Mouse (Mus musculus) limb, embryonic 12.5 days (tissue): ENCODE results near the gene Ap3b1. TPM values are rescaled to one million over a fixed set of nuclear protein-coding genes. Genes with fewer than 3 reads are reported as not detected.

ENCODE experiments used
- ATAC-seq: fragments of 200-750 bp; cut with Nextera tagmentation; 2 replicates; pipeline ENCODE4 v1.8.0; 2017; ENCODE audit warnings: low read depth, moderate TSS enrichment; ENCODE audit not compliant: insufficient number of reproducible peaks, insufficient read depth, low FRiP score, low TSS enrichment
- H3K27ac ChIP-seq: fragments of 300-500 bp; sonication (generic); 2 replicates; pipeline ENCODE4 v1.5.1; 2016; ENCODE audit warnings: mild to moderate bottlenecking, moderate library complexity
- H3K27me3 ChIP-seq: fragments of 300-500 bp; sonication (generic); 2 replicates; pipeline ENCODE4 v1.6.1; 2016; ENCODE audit warnings: mild to moderate bottlenecking, moderate library complexity
- H3K36me3 ChIP-seq: fragments of 300-500 bp; sonication (generic); 2 replicates; pipeline ENCODE4 v1.6.1; 2016; ENCODE audit warnings: mild to moderate bottlenecking, moderate library complexity
- H3K4me1 ChIP-seq: fragments of 300-500 bp; sonication (generic); replicated peaks from 2 replicates; pipeline ENCODE4 v1.6.1; 2016
- H3K4me2 ChIP-seq: fragments of 300-500 bp; sonication (generic); 2 replicates; pipeline ENCODE4 v1.6.1; 2016; ENCODE audit warnings: mild to moderate bottlenecking, moderate library complexity
- H3K4me3 ChIP-seq: fragments of 300-500 bp; sonication (generic); replicated peaks from 2 replicates; pipeline ENCODE4 v1.5.1; 2016; ENCODE audit warnings: mild to moderate bottlenecking
- H3K9ac ChIP-seq: fragments of 300-500 bp; sonication (generic); replicated peaks from 2 replicates; pipeline ENCODE4 v1.6.1; 2016; ENCODE audit warnings: mild to moderate bottlenecking, moderate library complexity
- H3K9me3 ChIP-seq: fragments of 300-500 bp; sonication (generic); 2 replicates; pipeline ENCODE4 v1.6.1; 2016; ENCODE audit warnings: mild to moderate bottlenecking, moderate library complexity
- WGBS: fragments of 180-500 bp; shearing (Covaris S2); methylation state at CpG from one replicate; pipeline ENCODE4 v1.1.7; 2016; 5-methylcytosine and 5-hydroxymethylcytosine counted together
- polyA plus RNA-seq: library from polyadenylated mRNA; unstranded; fragments of >200 nt; fragmentation: Nextera tagmentation; extraction: Ambion mirVana; gene quantifications from 2 replicates; pipeline ENCODE4 v1.2.1, GENCODE M21; 2016

Ap3b1 gene
- polyA plus RNA-seq, 1 experiment from 2014 or later = 44.7 TPM

GRCm38 (mm10) chr13:94513157-94513767 is 154.5 kb downstream of the Ap3b1 start:
- Histone ChIP-seq H3K4me2 (no peak overlapping the region), H3K36me3 (peaks cover 13% of the 10 kb centered on the region; the same call in 1 of the 2 replicates), H3K9me3 (no peaks in the 10 kb centered on the region), H3K4me3 (no peak overlapping the region), H3K27ac (no peak overlapping the region), H3K27me3 (no peaks in the 10 kb centered on the region), H3K4me1 (peaks cover 3% of the 10 kb centered on the region), H3K9ac (no peak overlapping the region)
- WGBS = 69% methylated on average over 10 of the region's 10 CpGs
- no peak for ATAC-seq

DNA sequence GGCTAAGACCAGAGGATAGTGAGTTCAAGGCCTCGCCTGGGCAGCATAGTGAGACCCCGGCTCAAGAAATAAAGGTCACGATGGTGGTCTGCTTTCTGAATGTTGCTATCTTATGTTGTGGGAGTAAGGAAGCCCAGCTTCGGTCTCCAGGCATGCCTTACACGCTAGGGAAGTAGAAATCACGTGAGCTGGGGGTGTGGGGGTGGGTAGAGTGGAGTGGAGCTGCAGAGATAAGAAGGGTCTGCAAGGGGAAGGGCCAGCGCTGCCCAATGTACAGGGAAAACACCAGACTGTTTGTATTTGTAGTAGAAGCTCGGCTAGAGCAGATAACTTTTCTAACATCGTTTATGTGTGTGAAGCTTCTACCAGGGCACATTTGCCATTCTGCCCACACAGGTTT is 155.1 kb downstream of the Ap3b1 start:
- Histone ChIP-seq H3K27ac (no peak overlapping the region), H3K9ac (no peak overlapping the region), H3K4me1 (no peaks in the 10 kb centered on the region), H3K4me2 (no peak overlapping the region), H3K4me3 (no peak overlapping the region), H3K9me3 (no peaks in the 10 kb centered on the region), H3K36me3 (peaks cover 16% of the 10 kb centered on the region; the same call in 1 of the 2 replicates), H3K27me3 (no peaks in the 10 kb centered on the region)
- WGBS = 86% methylated on average over 9 of the region's 9 CpGs
- no peak for ATAC-seq

- ATAC-seq = no peak
- H3K4me2 ChIP-seq = no peak overlapping the region
- no peak overlapping the region for H3K27ac ChIP-seq
- H3K4me1 ChIP-seq = no peaks in the 10 kb centered on the region
- no peaks in the 10 kb centered on the region for H3K27me3 ChIP-seq
- no peaks in the 10 kb centered on the region for H3K9me3 ChIP-seq
- no peak overlapping the region for H3K4me3 ChIP-seq
- peaks cover 16% of the 10 kb centered on the region for H3K36me3 ChIP-seq
- no peak overlapping the region for H3K9ac ChIP-seq
These were observed 156.2 kb downstream of the Ap3b1 start for GRCm38 (mm10) chr13:94514992-94515391.

- Histone ChIP-seq H3K36me3 (peaks cover 21% of the 10 kb centered on the region), H3K27me3 (no peaks in the 10 kb centered on the region), H3K9ac (no peak overlapping the region), H3K9me3 (no peaks in the 10 kb centered on the region), H3K4me2 (no peak overlapping the region), H3K27ac (no peak overlapping the region), H3K4me3 (no peak overlapping the region), H3K4me1 (no peaks in the 10 kb centered on the region)
- 83% methylated on average over 6 of the region's 6 CpGs for WGBS
- no peak for ATAC-seq
These were observed 157.8 kb downstream of the Ap3b1 start for GRCm38 (mm10) chr13:94516532-94516931.

DNA sequence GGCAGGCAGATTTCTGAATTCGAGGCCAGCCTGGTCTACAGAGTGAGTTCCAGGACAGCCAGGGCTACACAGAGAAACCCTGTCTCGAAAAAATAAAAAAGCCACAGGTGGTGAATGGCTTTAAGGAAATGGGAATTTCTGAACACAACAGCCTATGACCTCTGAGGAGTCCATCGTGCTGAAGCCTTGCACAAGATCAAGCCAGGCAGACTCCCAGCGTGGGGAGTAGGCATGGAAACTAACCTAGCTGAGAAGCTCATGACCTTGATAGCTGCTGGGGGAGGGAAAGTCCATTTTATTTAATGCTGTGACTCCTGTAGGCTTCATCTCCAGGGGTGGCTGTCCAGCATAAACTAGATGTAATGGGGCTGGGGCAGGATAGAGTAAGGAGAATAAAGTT is 159.4 kb downstream of the Ap3b1 start:
- H3K4me1 ChIP-seq = no peaks in the 10 kb centered on the region
- no peak overlapping the region for H3K4me2 ChIP-seq
- H3K36me3 ChIP-seq = peaks cover 14% of the 10 kb centered on the region
- 87% methylated on average over 4 of the region's 4 CpGs for WGBS
- no peak overlapping the region for H3K27ac ChIP-seq
- no peak for ATAC-seq
- H3K9me3 ChIP-seq = no peaks in the 10 kb centered on the region
- H3K4me3 ChIP-seq = no peak overlapping the region
- no peaks in the 10 kb centered on the region for H3K27me3 ChIP-seq
- H3K9ac ChIP-seq = no peak overlapping the region

- H3K36me3 ChIP-seq = peaks cover 14% of the 10 kb centered on the region
- H3K4me2 ChIP-seq = no peak overlapping the region
- no peak overlapping the region for H3K9ac ChIP-seq
- 90% methylated on average over 8 of the region's 8 CpGs for WGBS
- H3K4me1 ChIP-seq = no peaks in the 10 kb centered on the region
- H3K4me3 ChIP-seq = no peak overlapping the region
- H3K27me3 ChIP-seq = no peaks in the 10 kb centered on the region
- no peak for ATAC-seq
- no peak overlapping the region for H3K27ac ChIP-seq
- no peaks in the 10 kb centered on the region for H3K9me3 ChIP-seq
These were observed 160.5 kb downstream of the Ap3b1 start for GRCm38 (mm10) chr13:94519276-94519675.

- Histone ChIP-seq H3K36me3 (peaks cover 14% of the 10 kb centered on the region), H3K9ac (no peak overlapping the region), H3K27ac (no peak overlapping the region), H3K9me3 (no peaks in the 10 kb centered on the region), H3K4me3 (no peak overlapping the region), H3K4me1 (no peaks in the 10 kb centered on the region), H3K27me3 (no peaks in the 10 kb centered on the region), H3K4me2 (no peak overlapping the region)
- ATAC-seq = no peak
- WGBS = 71% methylated on average over 5 of the region's 5 CpGs
These were observed 164.5 kb downstream of the Ap3b1 start for GRCm38 (mm10) chr13:94523213-94523612.

DNA sequence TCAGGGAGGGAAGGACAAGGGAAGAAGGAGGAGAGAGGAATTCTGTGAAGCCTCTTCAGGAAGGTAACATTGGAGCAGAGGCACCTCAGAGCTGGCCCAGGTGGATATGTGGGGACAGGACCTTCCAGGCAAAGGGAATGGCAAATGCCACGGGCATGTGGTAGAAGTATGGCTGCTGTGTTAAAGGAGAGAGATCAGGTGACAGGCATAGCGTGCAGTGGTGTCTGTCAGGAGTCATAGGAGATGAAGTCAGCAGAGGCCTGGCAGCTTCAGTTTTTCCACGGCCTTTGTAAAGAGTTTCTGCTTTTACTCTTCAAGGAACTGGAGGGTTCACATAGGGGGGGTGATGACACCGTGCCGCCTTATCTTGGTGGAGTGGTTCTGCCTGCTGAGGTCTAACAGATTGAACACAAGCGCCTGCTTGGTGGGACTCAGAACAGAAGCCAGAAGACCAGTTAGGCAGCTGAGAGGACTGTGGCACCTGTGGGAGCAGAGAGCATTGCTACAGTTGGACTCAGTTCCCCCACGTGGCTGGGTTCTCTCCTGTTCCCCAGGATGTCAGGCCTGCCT is 166.0 kb downstream of the Ap3b1 start:
- no peak overlapping the region for H3K4me3 ChIP-seq

DNA sequence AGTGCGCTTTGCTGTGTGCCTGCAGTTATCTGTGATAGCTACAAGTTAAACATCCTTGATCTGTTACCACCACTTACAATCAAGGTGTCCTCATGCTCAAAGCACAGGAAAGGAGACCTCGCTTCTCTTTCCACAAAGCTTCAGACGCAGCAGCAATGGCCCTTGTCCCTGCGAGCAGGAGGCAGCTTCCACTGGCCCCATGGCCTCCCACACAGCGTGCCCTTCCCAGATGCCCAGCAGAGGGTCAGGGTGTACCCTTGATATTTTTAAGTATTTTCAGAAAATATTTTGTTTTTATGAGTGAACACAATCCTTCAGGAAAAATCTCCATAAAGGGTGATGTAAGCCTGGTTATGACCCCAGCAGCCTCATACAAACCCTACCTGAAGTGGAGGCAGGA is 170.4 kb downstream of the Ap3b1 start:
- no peaks in the 10 kb centered on the region for H3K4me1 ChIP-seq
- H3K4me3 ChIP-seq = no peak overlapping the region
- H3K36me3 ChIP-seq = peaks cover 25% of the 10 kb centered on the region
- H3K27me3 ChIP-seq = no peaks in the 10 kb centered on the region
- H3K4me2 ChIP-seq = no peak overlapping the region
- H3K9me3 ChIP-seq = no peaks in the 10 kb centered on the region
- no peak for ATAC-seq
- WGBS = 97% methylated on average over 5 of the region's 5 CpGs
- H3K27ac ChIP-seq = no peak overlapping the region
- no peak overlapping the region for H3K9ac ChIP-seq

More for the DNA sequence above, 166.0 kb downstream of the Ap3b1 start:
- no peaks in the 10 kb centered on the region for H3K27me3 ChIP-seq
- ATAC-seq = no peak
- H3K36me3 ChIP-seq = peaks cover 22% of the 10 kb centered on the region
- H3K4me2 ChIP-seq = no peak overlapping the region
- no peaks in the 10 kb centered on the region for H3K9me3 ChIP-seq
- WGBS = 75% methylated on average over 7 of the region's 7 CpGs
- H3K27ac ChIP-seq = no peak overlapping the region
- no peak overlapping the region for H3K9ac ChIP-seq
- H3K4me1 ChIP-seq = no peaks in the 10 kb centered on the region

DNA sequence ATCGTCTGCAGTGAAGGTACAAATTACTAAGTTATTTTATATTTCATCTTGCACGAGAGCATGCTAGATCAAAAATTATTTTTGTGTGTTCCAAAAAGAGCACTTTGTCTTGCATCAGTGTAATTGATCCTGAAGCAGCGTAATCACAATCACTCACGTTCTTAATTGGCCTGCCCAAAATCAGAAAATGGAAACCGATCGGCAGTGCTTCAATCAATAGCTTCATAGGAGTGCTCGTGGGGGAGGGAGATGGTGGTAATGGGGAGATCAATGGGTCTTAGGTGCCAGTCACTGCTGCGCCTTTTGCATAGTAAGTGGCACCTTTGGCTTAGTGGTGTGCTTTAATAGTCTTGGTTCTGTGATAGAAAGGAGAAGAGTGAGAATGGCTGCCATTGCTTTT is 174.8 kb downstream of the Ap3b1 start:
- Histone ChIP-seq H3K9me3 (no peaks in the 10 kb centered on the region), H3K4me2 (no peak overlapping the region), H3K36me3 (peaks cover 17% of the 10 kb centered on the region), H3K27ac (no peak overlapping the region), H3K4me1 (no peaks in the 10 kb centered on the region), H3K4me3 (no peak overlapping the region), H3K9ac (no peak overlapping the region), H3K27me3 (no peaks in the 10 kb centered on the region)
- ATAC-seq = no peak
- WGBS = 92% methylated on average over 8 of the region's 8 CpGs

- no peaks in the 10 kb centered on the region for H3K27me3 ChIP-seq
- no peaks in the 10 kb centered on the region for H3K4me1 ChIP-seq
- WGBS = 91% methylated on average over 4 of the region's 4 CpGs
- no peak overlapping the region for H3K4me2 ChIP-seq
- H3K27ac ChIP-seq = no peak overlapping the region
- no peaks in the 10 kb centered on the region for H3K9me3 ChIP-seq
- H3K9ac ChIP-seq = no peak overlapping the region
- no peak overlapping the region for H3K4me3 ChIP-seq
- no peak for ATAC-seq
- H3K36me3 ChIP-seq = peaks cover 5% of the 10 kb centered on the region; the same call in 1 of the 2 replicates
These were observed 178.6 kb downstream of the Ap3b1 start for GRCm38 (mm10) chr13:94537336-94537735.
